Mouse (Mus musculus): ENCODE data around the gene Mgme1.

- TF ChIP-seq CTCF (IDR thresholded peaks at IDR 0.05; ENCODE audit: insufficient read depth, low read length) (no peak), POLR2A (IDR thresholded peaks at IDR 0.05; ENCODE audit: borderline replicate concordance, extremely low read depth, low read depth, low read length) (no peak)
Observed at GRCm38 (mm10) chr2:144238341-144238740, 32.1 kb upstream of the Mgme1 start.

Data from lung, adult 2 months (tissue).